Mouse (Mus musculus): ENCODE results near the gene Rem1.

DNA sequence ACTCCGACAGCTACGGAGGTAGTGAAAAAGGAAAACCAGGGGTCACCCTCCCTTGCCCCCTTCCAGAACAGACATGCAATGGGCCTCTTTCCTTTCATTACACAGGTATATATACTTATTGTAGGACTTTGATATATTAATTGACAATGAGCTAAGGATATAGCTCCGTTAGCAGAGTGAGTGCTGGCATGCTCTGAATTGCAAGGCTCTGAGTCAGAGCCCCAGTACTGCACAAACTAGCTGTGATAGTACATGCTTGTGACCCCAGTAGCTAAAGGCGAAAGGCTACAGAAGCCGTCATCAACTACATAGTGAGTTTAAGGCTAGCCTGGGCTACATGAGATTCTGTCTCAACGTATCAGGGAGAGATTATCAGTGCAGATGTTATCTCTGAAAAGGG is 3.2 kb downstream of the Rem1 start:
- TF ChIP-seq POLR2A (IDR thresholded peaks at IDR 0.05; ENCODE audit: insufficient read depth, low read depth, low read length): no peak
- no peak for TF ChIP-seq CTCF (IDR thresholded peaks at IDR 0.05; ENCODE audit: insufficient read depth, low read depth, low read length)

Data from olfactory bulb, adult 2 months (tissue).